Mouse (Mus musculus) forebrain, embryonic 14.5 days (tissue): ENCODE data around the gene Irgm2. TPM values are rescaled to one million over a fixed set of nuclear protein-coding genes. Genes with fewer than 3 reads are reported as not detected.

Experiments
- ATAC-seq: fragments of 200-750 bp; cut with Nextera tagmentation; 2 replicates; pipeline ENCODE4 v1.8.0; 2017; ENCODE audit warnings: mild to moderate bottlenecking, moderate library complexity
- DNase-seq: peaks from one replicate; pipeline ENCODE4 v3.0.0-alpha.2; 2015; ENCODE audit warnings: low spot score
- H3K27ac ChIP-seq: fragments of 300-500 bp; sonication (generic); 2 replicates; pipeline ENCODE4 v1.5.1; 2014; ENCODE audit warnings: low read depth, mild to moderate bottlenecking, control low read depth, low read length, moderate library complexity
- H3K27me3 ChIP-seq: fragments of 300-500 bp; sonication (generic); replicated peaks from 2 replicates; pipeline ENCODE4 v1.6.1; 2014; ENCODE audit warnings: low read length, control low read depth, mixed read lengths; ENCODE audit not compliant: control insufficient read depth, insufficient read depth
- H3K36me3 ChIP-seq: fragments of 300-500 bp; sonication (generic); 2 replicates; pipeline ENCODE4 v1.6.1; 2014; ENCODE audit warnings: low read length, control low read depth; ENCODE audit not compliant: control insufficient read depth, insufficient read depth
- H3K4me1 ChIP-seq: fragments of 300-500 bp; sonication (generic); 2 replicates; pipeline ENCODE4 v1.6.1; 2014; ENCODE audit warnings: antibody characterized with exemption, low read length, control low read depth; ENCODE audit not compliant: control insufficient read depth, insufficient read depth
- H3K4me2 ChIP-seq: fragments of 300-500 bp; sonication (generic); 2 replicates; pipeline ENCODE4 v1.6.1; 2014; ENCODE audit warnings: mild to moderate bottlenecking, control low read depth, low read length
- H3K4me3 ChIP-seq: fragments of 300-500 bp; sonication (generic); 2 replicates; pipeline ENCODE4 v1.5.1; 2014; ENCODE audit warnings: low read depth, low read length, control low read depth
- H3K9ac ChIP-seq: fragments of 300-500 bp; sonication (generic); 2 replicates; pipeline ENCODE4 v1.6.1; 2014; ENCODE audit warnings: mild to moderate bottlenecking, low read length, control low read depth, moderate library complexity
- H3K9me3 ChIP-seq: fragments of 300-500 bp; sonication (generic); replicated peaks from 2 replicates; pipeline ENCODE4 v1.6.1; 2016; ENCODE audit warnings: low read length, control low read depth, mixed read lengths; ENCODE audit not compliant: control insufficient read depth
- WGBS: fragments of 180-500 bp; shearing (Covaris S2); extraction: QIAGEN DNeasy Blood & Tissue Kit; methylation state at CpG from one replicate; pipeline ENCODE4 v1.1.7; 2014; 5-methylcytosine and 5-hydroxymethylcytosine counted together
- polyA plus RNA-seq: library from polyadenylated mRNA; unstranded; fragments of >200 nt; fragmentation: Nextera tagmentation; extraction: Ambion mirVana; gene quantifications from 2 replicates; pipeline ENCODE4 v1.2.1, GENCODE M21; 2014

Gene Irgm2
- polyA plus RNA-seq, 1 experiment from 2014 or later, result 0.63 TPM

GRCm38 (mm10) chr11:58260156-58260555 lies 60.7 kb downstream of the Irgm2 start:
- Histone ChIP-seq H3K4me2 (no peak overlapping the region), H3K9ac (no peak overlapping the region), H3K9me3 (no peaks in the 10 kb centered on the region), H3K27ac (no peak overlapping the region), H3K27me3 (no peaks in the 10 kb centered on the region), H3K4me1 (no peaks in the 10 kb centered on the region), H3K36me3 (no peaks in the 10 kb centered on the region), H3K4me3 (no peak overlapping the region)
- ATAC-seq (no peak), DNase-seq (no peak)
- 89% methylated on average over 4 of the region's 4 CpGs for WGBS

- H3K36me3 ChIP-seq, result no peaks in the 10 kb centered on the region
- H3K4me3 ChIP-seq, result no peak overlapping the region
- 84% methylated on average over 4 of the region's 4 CpGs for WGBS
- no peak for ATAC-seq
- H3K4me1 ChIP-seq, result no peaks in the 10 kb centered on the region
- H3K27ac ChIP-seq, result no peak overlapping the region
- DNase-seq, result no peak
- no peak overlapping the region for H3K4me2 ChIP-seq
- H3K27me3 ChIP-seq, result no peaks in the 10 kb centered on the region
- no peaks in the 10 kb centered on the region for H3K9me3 ChIP-seq
- no peak overlapping the region for H3K9ac ChIP-seq
Observed at GRCm38 (mm10) chr11:58261826-58262225, 62.4 kb downstream of the Irgm2 start.

GRCm38 (mm10) chr11:58262336-58262735 lies 62.9 kb downstream of the Irgm2 start:
- Histone ChIP-seq H3K27me3 (no peaks in the 10 kb centered on the region), H3K4me3 (no peak overlapping the region), H3K9ac (no peak overlapping the region), H3K27ac (no peak overlapping the region), H3K4me1 (no peaks in the 10 kb centered on the region), H3K4me2 (no peak overlapping the region), H3K36me3 (no peaks in the 10 kb centered on the region), H3K9me3 (no peaks in the 10 kb centered on the region)
- ATAC-seq, result no peak
- DNase-seq, result no peak
- 86% methylated on average over 3 of the region's 3 CpGs for WGBS

DNA sequence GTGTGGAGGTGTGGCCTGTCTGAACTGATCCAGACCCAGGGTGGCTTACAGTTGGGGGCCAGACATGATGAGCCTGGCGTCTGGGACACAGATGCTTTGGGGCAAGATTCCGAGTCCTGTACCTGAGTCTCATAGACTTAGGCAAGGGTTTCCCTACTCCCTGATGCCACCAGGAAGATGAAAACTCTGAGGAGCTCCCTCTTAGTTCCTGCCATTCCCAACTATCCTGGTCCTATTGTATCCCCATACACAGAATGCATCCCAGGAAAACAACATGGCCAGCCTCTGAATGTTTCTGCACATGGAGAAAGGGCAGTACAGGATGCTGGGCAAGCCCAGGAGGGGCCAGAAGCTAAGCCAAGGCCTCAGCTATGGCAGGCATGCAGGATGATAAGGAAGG lies 64.1 kb downstream of the Irgm2 start:
- H3K36me3 ChIP-seq, result no peaks in the 10 kb centered on the region
- no peak overlapping the region for H3K4me2 ChIP-seq
- H3K4me1 ChIP-seq, result no peaks in the 10 kb centered on the region
- DNase-seq (no peak), ATAC-seq (no peak)
- 72% methylated on average over 2 of the region's 2 CpGs for WGBS
- no peaks in the 10 kb centered on the region for H3K9me3 ChIP-seq
- H3K9ac ChIP-seq, result no peak overlapping the region
- H3K27ac ChIP-seq, result no peak overlapping the region
- H3K27me3 ChIP-seq, result no peaks in the 10 kb centered on the region
- H3K4me3 ChIP-seq, result no peak overlapping the region

DNA sequence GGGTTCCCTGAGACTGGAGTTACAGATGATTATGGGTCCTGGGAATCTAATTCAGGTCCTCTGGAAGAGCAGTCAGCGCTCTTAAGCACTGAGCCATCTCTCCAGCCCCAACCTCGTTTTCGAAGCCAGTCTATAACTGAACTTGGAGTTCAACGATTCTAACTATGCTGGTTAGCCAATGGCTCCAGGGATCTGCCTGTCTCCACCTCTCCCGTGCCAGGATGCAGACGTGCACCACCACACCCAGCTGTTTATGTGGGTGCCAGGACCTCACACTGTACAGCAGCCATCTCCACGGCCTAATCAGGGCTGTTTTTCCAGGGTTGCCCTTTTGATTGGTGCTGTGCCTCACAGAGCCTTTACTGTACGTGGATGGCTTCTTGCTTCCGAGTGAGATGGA lies 65.1 kb downstream of the Irgm2 start:
- no peak for ATAC-seq
- no peaks in the 10 kb centered on the region for H3K27me3 ChIP-seq
- no peak overlapping the region for H3K4me2 ChIP-seq
- no peaks in the 10 kb centered on the region for H3K4me1 ChIP-seq
- 92% methylated on average over 9 of the region's 9 CpGs for WGBS
- DNase-seq, result no peak
- H3K9me3 ChIP-seq, result no peaks in the 10 kb centered on the region
- no peak overlapping the region for H3K4me3 ChIP-seq
- no peak overlapping the region for H3K27ac ChIP-seq
- H3K36me3 ChIP-seq, result no peaks in the 10 kb centered on the region
- H3K9ac ChIP-seq, result no peak overlapping the region

GRCm38 (mm10) chr11:58268285-58268684 lies 68.9 kb downstream of the Irgm2 start:
- Histone ChIP-seq H3K4me2 (no peak overlapping the region), H3K9ac (no peak overlapping the region), H3K27ac (no peak overlapping the region), H3K36me3 (no peaks in the 10 kb centered on the region), H3K9me3 (no peaks in the 10 kb centered on the region), H3K4me3 (no peak overlapping the region), H3K4me1 (no peaks in the 10 kb centered on the region), H3K27me3 (no peaks in the 10 kb centered on the region)
- no peak for ATAC-seq
- 94% methylated on average over 3 of the region's 3 CpGs for WGBS
- DNase-seq, result no peak

Other genes with a start within 250 kb of the Irgm2 start
- gene Larp1, start 190.6 kb upstream of the Irgm2 start, polyA plus RNA-seq, result 11.8 and 14.7 TPM in 2 replicates
- gene Gm12248, start 106.5 kb upstream of the Irgm2 start, polyA plus RNA-seq, result not detected in 2 replicates
- 136 and 146 TPM in 2 replicates for gene Cnot8, start 95.5 kb upstream of the Irgm2 start, polyA plus RNA-seq
- gene Gemin5, start 31.1 kb upstream of the Irgm2 start, polyA plus RNA-seq, result 15.0 and 15.2 TPM in 2 replicates
- gene Mrpl22, start 28.0 kb upstream of the Irgm2 start, polyA plus RNA-seq, result 107 and 138 TPM in 2 replicates
- gene Igtp, start 62 bp upstream of the Irgm2 start, polyA plus RNA-seq, result 1.4 and 1.6 TPM in 2 replicates
- gene 4930438A08Rik, start 75.2 kb downstream of the Irgm2 start, polyA plus RNA-seq, result not detected in 2 replicates
- gene Zfp692, start 107.5 kb downstream of the Irgm2 start, polyA plus RNA-seq, result 13.1 and 14.2 TPM in 2 replicates
- gene Zfp672, start 130.7 kb downstream of the Irgm2 start, polyA plus RNA-seq, result 38.8 and 45.4 TPM in 2 replicates
- gene Sh3bp5l, start 131.1 kb downstream of the Irgm2 start, polyA plus RNA-seq, result 29.5 and 43.3 TPM in 2 replicates
- 0.22 TPM in 1 of 2 replicates, not detected in the other for gene Lypd8, start 179.4 kb downstream of the Irgm2 start, polyA plus RNA-seq
- gene 1810065E05Rik, start 221.5 kb downstream of the Irgm2 start, polyA plus RNA-seq, result not detected in 2 replicates
- gene Gm12253, start 232.9 kb downstream of the Irgm2 start, polyA plus RNA-seq, result not detected in 2 replicates